Mouse (Mus musculus): ENCODE results near the gene Gm8011.
"Not testable (repeated sequence)": the region's sequence is repeated elsewhere in the genome, so short reads cannot be mapped to it uniquely, and the experiment has no call there.

Gm8011 gene

DNA sequence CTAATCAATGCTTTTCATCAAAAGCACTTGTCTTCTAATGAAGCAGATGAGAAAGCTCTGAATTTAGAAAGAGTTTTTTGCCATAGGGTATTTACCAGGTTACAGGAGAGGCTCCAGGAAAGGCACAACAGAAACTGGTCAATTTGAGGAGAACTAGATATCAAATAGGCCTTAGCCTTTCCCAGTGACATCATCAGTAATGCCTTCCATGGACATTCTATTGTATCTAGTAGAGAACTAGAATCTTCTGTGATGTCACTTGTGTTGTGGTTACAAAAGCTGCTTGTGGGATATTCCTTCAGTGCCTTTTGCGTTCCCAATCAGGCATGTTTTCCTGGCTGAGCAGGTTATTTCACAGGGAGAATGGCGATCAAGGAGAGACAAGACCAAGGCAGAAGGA lies at the start of gene Gm8011:
Gene Gm8011 (plus strand): TSS at position 301 of the 400 bp plus-strand sequence.
- DNase-seq (ENCODE audit: low spot score in 2 of 2), result not testable (repeated sequence)

DNA sequence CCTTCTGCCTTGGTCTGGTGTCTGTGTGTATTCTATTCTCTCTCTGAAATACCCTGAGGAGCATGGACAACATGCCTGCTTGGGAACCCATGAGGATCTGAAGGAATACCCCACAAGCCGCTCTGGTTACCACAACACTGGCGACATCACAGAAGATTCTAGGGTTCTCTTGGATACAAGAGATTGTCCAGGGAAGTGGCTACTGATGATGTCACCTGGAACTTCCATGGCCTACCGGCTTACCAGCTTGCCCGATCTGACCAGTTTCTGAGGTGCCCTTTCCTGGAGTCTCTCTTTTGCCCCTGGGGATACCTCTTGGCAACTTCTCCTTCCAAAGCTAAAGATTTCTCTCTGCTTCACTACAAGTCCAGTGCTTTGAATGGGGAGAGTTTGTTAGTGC lies 24.1 kb upstream of the Gm8011 start, which contains the start of gene Gm8005:
Gene Gm8005 (minus strand): TSS at position 101 of the 400 bp plus-strand sequence.
- not testable (repeated sequence) for DNase-seq (ENCODE audit: low spot score in 2 of 2)

DNA sequence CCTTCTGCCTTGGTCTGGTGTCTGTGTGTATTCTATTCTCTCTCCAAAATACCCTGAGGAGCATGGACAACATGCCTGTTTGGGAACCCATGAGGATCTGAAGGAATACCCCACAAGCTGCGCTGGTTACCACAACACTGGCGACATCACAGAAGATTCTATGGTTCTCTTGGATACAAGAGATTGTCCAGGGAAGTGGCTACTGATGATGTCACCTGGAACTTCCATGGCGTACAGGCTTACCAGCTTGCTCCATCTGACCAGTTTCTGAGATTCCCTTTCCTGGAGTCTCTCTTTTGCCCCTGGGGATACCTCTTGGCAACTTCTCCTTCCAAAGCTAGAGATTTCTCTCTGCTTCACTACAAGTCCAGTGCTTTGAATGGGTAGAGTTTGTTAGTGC lies 38.6 kb downstream of the Gm8011 start, which contains the start of gene Gm8020:
Gene Gm8020 (minus strand): TSS at position 101 of the 400 bp plus-strand sequence.
- DNase-seq (ENCODE audit: low spot score in 2 of 2), result not testable (repeated sequence)

Measured in right cerebral cortex, postnatal 10 days (tissue).